Mouse (Mus musculus): ENCODE measurements around the gene Rad52.

Gene Rad52

GRCm38 (mm10) chr6:119902204-119903080 lies at the start of gene Rad52:
Rad52 (plus strand) TSS chr6:119902698.
- peak; percentile 88 for DNase-seq

GRCm38 (mm10) chr6:119854156-119854555 lies 48.3 kb upstream of the Rad52 start:
- no peak for DNase-seq

GRCm38 (mm10) chr6:119855471-119855870 lies 47.0 kb upstream of the Rad52 start:
- DNase-seq: no peak

- no peak for DNase-seq
These were observed 42.3 kb upstream of the Rad52 start for GRCm38 (mm10) chr6:119860236-119860635.

GRCm38 (mm10) chr6:119861519-119861918 lies 41.0 kb upstream of the Rad52 start:
- DNase-seq: no peak

GRCm38 (mm10) chr6:119864341-119865034 lies 38.0 kb upstream of the Rad52 start:
- no peak for DNase-seq

GRCm38 (mm10) chr6:119883151-119883550 lies 19.3 kb upstream of the Rad52 start:
- DNase-seq: no peak

- DNase-seq: no peak
These were observed 9.8 kb upstream of the Rad52 start for GRCm38 (mm10) chr6:119892711-119893110.

- DNase-seq: no peak
These were observed 737 bp downstream of the Rad52 start for GRCm38 (mm10) chr6:119903081-119903789.

GRCm38 (mm10) chr6:119905461-119905860 lies 3.0 kb downstream of the Rad52 start:
- no peak for DNase-seq

GRCm38 (mm10) chr6:119912046-119912445 lies 9.5 kb downstream of the Rad52 start:
- DNase-seq: no peak

- no peak for DNase-seq
These were observed 13.2 kb downstream of the Rad52 start for GRCm38 (mm10) chr6:119915710-119916109.

GRCm38 (mm10) chr6:119918561-119919181 lies 16.2 kb downstream of the Rad52 start:
- peak; percentile 68 for DNase-seq

- no peak for DNase-seq
These were observed 19.6 kb downstream of the Rad52 start for GRCm38 (mm10) chr6:119922136-119922535.

- DNase-seq: no peak
These were observed 20.0 kb downstream of the Rad52 start for GRCm38 (mm10) chr6:119922544-119922943.

GRCm38 (mm10) chr6:119924235-119925005 lies 21.9 kb downstream of the Rad52 start:
- no peak for DNase-seq
